Mouse (Mus musculus) heart, postnatal 10 days (tissue): ENCODE results near the gene Tmbim7. TPM values are rescaled to one million over a fixed set of nuclear protein-coding genes. Genes with fewer than 3 reads are reported as not detected.

Source experiments
- DNase-seq, 2 experiments: peaks; one replicate each; pipeline ENCODE4 v3.0.0; 2021
- intact Hi-C: fragments of 180-260 bp; cut with DNase I; formaldehyde crosslinking; loops from one replicate; pipeline ENCODE4 v1.15.1; 2025
- microRNA-seq, 2 experiments: library from miRNA; unstranded; fragments of <30 nt; microRNA quantifications; one replicate each; pipeline ENCODE4 v1.2.0; 2022
- total RNA-seq, 2 experiments: library from RNA; stranded (reverse); gene quantifications; 2 replicates each; pipeline ENCODE4 v1.2.3; 2021

Gene Tmbim7
- total RNA-seq, 2 experiments from 2014 or later, result not detected

GRCm38 (mm10) chr5:3657085-3657484, 6.1 kb downstream of the Tmbim7 start, which contains the start of gene Gatad1:
Gene Gatad1, minus strand, starts transcription at chr5:3657185.
- intact Hi-C loops, result no loop called here
- DNase-seq, result no peak

- intact Hi-C loops, result no loop called here
- DNase-seq, result no peak
Measured at GRCm38 (mm10) chr5:3665225-3665624, 14.2 kb downstream of the Tmbim7 start.

GRCm38 (mm10) chr5:3666585-3666984, 15.6 kb downstream of the Tmbim7 start:
- intact Hi-C loops, result no loop called here
- no peak for DNase-seq

GRCm38 (mm10) chr5:3669938-3670554, 19.1 kb downstream of the Tmbim7 start:
- DNase-seq, result no peak

GRCm38 (mm10) chr5:3688298-3688697, 37.3 kb downstream of the Tmbim7 start:
- no peak for DNase-seq
- intact Hi-C loops, result no loop called here

More at GRCm38 (mm10) chr5:3669938-3670554, 19.1 kb downstream of the Tmbim7 start:
- intact Hi-C loops, result no loop called here

- no peak for DNase-seq
- intact Hi-C loops, result no loop called here
Measured at GRCm38 (mm10) chr5:3691283-3691682, 40.3 kb downstream of the Tmbim7 start.

- no peak for DNase-seq
- intact Hi-C loops, result no loop called here
Measured at GRCm38 (mm10) chr5:3692956-3693355, 42.0 kb downstream of the Tmbim7 start.

- no peak for DNase-seq
- intact Hi-C loops, result no loop called here
Measured at GRCm38 (mm10) chr5:3695191-3695590, 44.2 kb downstream of the Tmbim7 start.

GRCm38 (mm10) chr5:3696031-3696430, 45.0 kb downstream of the Tmbim7 start:
- no peak for DNase-seq
- intact Hi-C loops, result no loop called here

GRCm38 (mm10) chr5:3700025-3700424, 49.0 kb downstream of the Tmbim7 start:
- intact Hi-C loops, result no loop called here
- no peak for DNase-seq

GRCm38 (mm10) chr5:3702180-3702579, 51.2 kb downstream of the Tmbim7 start:
- DNase-seq, result no peak
- intact Hi-C loops, result no loop called here

- no peak for DNase-seq
- intact Hi-C loops, result no loop called here
Measured at GRCm38 (mm10) chr5:3715800-3716199, 64.8 kb downstream of the Tmbim7 start.

- no peak for DNase-seq
- intact Hi-C loops, result no loop called here
Measured at GRCm38 (mm10) chr5:3719371-3719770, 68.4 kb downstream of the Tmbim7 start.

GRCm38 (mm10) chr5:3722873-3723272, 71.9 kb downstream of the Tmbim7 start:
- DNase-seq, result no peak
- intact Hi-C loops, result no loop called here

GRCm38 (mm10) chr5:3723415-3723814, 72.4 kb downstream of the Tmbim7 start:
- DNase-seq, result no peak
- intact Hi-C loops, result no loop called here

- intact Hi-C loops, result no loop called here
- no peak for DNase-seq
Measured at GRCm38 (mm10) chr5:3725491-3725890, 74.5 kb downstream of the Tmbim7 start.

- intact Hi-C loops, result no loop called here
Measured at GRCm38 (mm10) chr5:3728820-3729219, 77.8 kb downstream of the Tmbim7 start.

More at GRCm38 (mm10) chr5:3728820-3729219, 77.8 kb downstream of the Tmbim7 start:
- DNase-seq, result no peak

Small RNAs within 50 kb of the gene (microRNA-seq; reads per million reads assigned to microRNA genes)
- gene Gm22926 (0 reads per million in 2 experiments), gene Gm26238 (0 reads per million in 2 experiments)

Other genes starting within 250 kb of the Tmbim7 start
- 10 to 100 TPM; 20.8 to 21.4 TPM for gene Fam133b, start 107.3 kb upstream of the Tmbim7 start, total RNA-seq
- 1 to 10 TPM; 2.8 to 3.6 TPM for gene 1700109H08Rik, start 79.6 kb upstream of the Tmbim7 start, total RNA-seq
- gene Pex1, start 55.1 kb upstream of the Tmbim7 start, total RNA-seq, result 10 to 100 TPM; 11.0 to 12.1 TPM
- 1 to 10 TPM; 5.9 to 6.6 TPM for gene Rbm48, start 54.6 kb upstream of the Tmbim7 start, total RNA-seq
- 100 to 1,000 TPM in 1 of 2 experiments, 10 to 100 TPM in 1; 99.2 to 106 TPM for gene Gatad1, start 6.0 kb downstream of the Tmbim7 start, total RNA-seq
- gene Ankib1, start 151.7 kb downstream of the Tmbim7 start, total RNA-seq, result 10 to 100 TPM; 28.7 to 29.8 TPM
- 10 to 100 TPM; 31.7 to 35.7 TPM for gene Krit1, start 152.0 kb downstream of the Tmbim7 start, total RNA-seq
- under 1 TPM; 0.07 to 0.17 TPM for gene Lrrd1, start 194.0 kb downstream of the Tmbim7 start, total RNA-seq
- 1 to 10 TPM; 3.2 to 3.3 TPM for gene Mterf1a, start 242.8 kb downstream of the Tmbim7 start, total RNA-seq